Mouse (Mus musculus) liver, postnatal 0 days (tissue): ENCODE data around the gene Methig1. TPM values are rescaled to one million over a fixed set of nuclear protein-coding genes. Genes with fewer than 3 reads are reported as not detected.
A peak's percentile ranks its signal among the peaks of the same experiment; 100 is the strongest.
"Not testable (repeated sequence)": the region's sequence is repeated elsewhere in the genome, so short reads cannot be mapped to it uniquely, and the experiment has no call there.

Experiments
- ATAC-seq: fragments of 200-750 bp; cut with Nextera tagmentation; 2 replicates; pipeline ENCODE4 v1.8.0; 2017; ENCODE audit warnings: mild to moderate bottlenecking, moderate library complexity
- DNase-seq: peaks from one replicate; pipeline ENCODE4 v3.0.0-alpha.2; 2016
- H3K27ac ChIP-seq: fragments of 300-500 bp; sonication (generic); 2 replicates; pipeline ENCODE4 v1.5.1; 2014; ENCODE audit warnings: antibody characterized with exemption, moderate library complexity, mild to moderate bottlenecking, low read depth
- H3K27me3 ChIP-seq: fragments of 300-500 bp; sonication (generic); 2 replicates; pipeline ENCODE4 v1.6.1; 2014; ENCODE audit warnings: low read length, control low read depth, mixed read lengths; ENCODE audit not compliant: insufficient read depth
- H3K36me3 ChIP-seq: fragments of 300-500 bp; sonication (generic); replicated peaks from 2 replicates; pipeline ENCODE4 v1.6.1; 2014; ENCODE audit warnings: mild to moderate bottlenecking, control low read depth, low read length, moderate library complexity, mixed read lengths; ENCODE audit not compliant: insufficient read depth
- H3K4me1 ChIP-seq: fragments of 300-500 bp; sonication (generic); 2 replicates; pipeline ENCODE4 v1.6.1; 2014; ENCODE audit warnings: antibody characterized with exemption, mild to moderate bottlenecking, control low read depth; ENCODE audit not compliant: insufficient read depth
- H3K4me2 ChIP-seq: fragments of 300-500 bp; sonication (generic); 2 replicates; pipeline ENCODE4 v1.6.1; 2014; ENCODE audit warnings: low read depth, mild to moderate bottlenecking, low read length, moderate library complexity, mixed read lengths
- H3K4me3 ChIP-seq: fragments of 300-500 bp; sonication (generic); 2 replicates; pipeline ENCODE4 v1.5.1; 2014; ENCODE audit warnings: low read depth, low read length
- H3K9ac ChIP-seq: fragments of 300-500 bp; sonication (generic); replicated peaks from 2 replicates; pipeline ENCODE4 v1.6.1; 2014; ENCODE audit warnings: mild to moderate bottlenecking, moderate library complexity
- H3K9me3 ChIP-seq: fragments of 300-500 bp; sonication (generic); 2 replicates; pipeline ENCODE4 v1.6.1; 2016; ENCODE audit warnings: mild to moderate bottlenecking, control low read depth, low read length, mixed read lengths
- CTCF ChIP-seq: sonication (generic); IDR thresholded peaks from 2 replicates; pipeline ENCODE4 v1.5.1; 2016; ENCODE audit warnings: antibody characterized with exemption, low read depth
- EP300 ChIP-seq: IDR thresholded peaks from 2 replicates; pipeline ENCODE4 v1.6.1; 2016; ENCODE audit warnings: antibody characterized with exemption, low read depth, mild to moderate bottlenecking
- WGBS: fragments of 180-500 bp; shearing (Covaris S2); extraction: QIAGEN DNeasy Blood & Tissue Kit; methylation state at CpG from one replicate; pipeline ENCODE4 v1.1.7; 2014; ENCODE audit not compliant: insufficient replicate concordance; 5-methylcytosine and 5-hydroxymethylcytosine counted together
- polyA plus RNA-seq: library from polyadenylated mRNA; unstranded; fragments of >200 nt; fragmentation: Nextera tagmentation; extraction: Ambion mirVana; gene quantifications from 2 replicates; pipeline ENCODE4 v1.2.1, GENCODE M21; 2015

Methig1 gene
- polyA plus RNA-seq, 1 experiment from 2014 or later: 0.12 TPM

- Histone ChIP-seq H3K4me1 (peaks cover 4% of the 10 kb centered on the region; the same call in 1 of the 2 replicates), H3K9me3 (no peaks in the 10 kb centered on the region), H3K4me2 (no peak overlapping the region), H3K27ac (no peak overlapping the region), H3K4me3 (no peak overlapping the region), H3K36me3 (no peaks in the 10 kb centered on the region), H3K27me3 (no peaks in the 10 kb centered on the region), H3K9ac (no peak overlapping the region)
- ATAC-seq (no peak), DNase-seq (no peak)
- TF ChIP-seq EP300 (no peak), CTCF (no peak)
- WGBS: 66% methylated on average over 6 of the region's 6 CpGs
These were observed 1.4 kb upstream of the Methig1 start for GRCm38 (mm10) chr15:100351501-100352060.

GRCm38 (mm10) chr15:100353399-100353798 lies 450 bp downstream of the Methig1 start:
- not testable (repeated sequence) for H3K4me2 ChIP-seq, H3K4me1 ChIP-seq, DNase-seq, H3K27ac ChIP-seq, H3K4me3 ChIP-seq, H3K36me3 ChIP-seq, ATAC-seq, H3K9ac ChIP-seq, H3K27me3 ChIP-seq, H3K9me3 ChIP-seq
- 89% methylated on average over 10 of the region's 22 CpGs for WGBS

- 63% methylated on average over 5 of the region's 5 CpGs for WGBS
- Histone ChIP-seq H3K4me1 (peaks cover 4% of the 10 kb centered on the region; the same call in 1 of the 2 replicates), H3K36me3 (no peaks in the 10 kb centered on the region), H3K4me3 (no peak overlapping the region), H3K27ac (no peak overlapping the region), H3K9me3 (no peaks in the 10 kb centered on the region), H3K27me3 (no peaks in the 10 kb centered on the region), H3K9ac (no peak overlapping the region), H3K4me2 (no peak overlapping the region)
- ATAC-seq (no peak), DNase-seq (no peak)
- TF ChIP-seq EP300 (no peak), CTCF (no peak)
These were observed 2.9 kb downstream of the Methig1 start for GRCm38 (mm10) chr15:100355876-100356275.

GRCm38 (mm10) chr15:100364242-100364641 lies 11.3 kb downstream of the Methig1 start, which contains the start of gene Higd1c:
Gene Higd1c (plus strand): TSS chr15:100364542.
- Histone ChIP-seq H3K27me3 (no peaks in the 10 kb centered on the region), H3K36me3 (no peaks in the 10 kb centered on the region), H3K4me2 (no peak within 1 kb of the TSS), H3K4me1 (no peaks in the 10 kb centered on the region), H3K9me3 (peaks cover 5% of the 10 kb centered on the region; the same call in 1 of the 2 replicates), H3K27ac (no peak within 1 kb of the TSS), H3K4me3 (no peak within 1 kb of the TSS), H3K9ac (no peak within 1 kb of the TSS)
- DNase-seq (no peak), ATAC-seq (no peak)
- TF ChIP-seq EP300 (no peak), CTCF (no peak)
- WGBS: 67% methylated on average over 7 of the region's 7 CpGs

- not testable (repeated sequence) for DNase-seq, H3K9ac ChIP-seq, H3K4me1 ChIP-seq, H3K4me2 ChIP-seq, H3K9me3 ChIP-seq, H3K27me3 ChIP-seq, H3K36me3 ChIP-seq, ATAC-seq, H3K4me3 ChIP-seq, H3K27ac ChIP-seq
- WGBS: 76% methylated on average over 9 of the region's 9 CpGs
These were observed 13.0 kb downstream of the Methig1 start for GRCm38 (mm10) chr15:100365967-100366366.

GRCm38 (mm10) chr15:100367119-100367518 lies 14.2 kb downstream of the Methig1 start:
- H3K9me3 ChIP-seq: peaks cover 5% of the 10 kb centered on the region; the same call in 1 of the 2 replicates
- 76% methylated on average over 7 of the region's 7 CpGs for WGBS

GRCm38 (mm10) chr15:100375066-100375465 lies 22.1 kb downstream of the Methig1 start:
- Histone ChIP-seq H3K27me3 (no peaks in the 10 kb centered on the region), H3K9ac (no peak overlapping the region), H3K4me3 (no peak overlapping the region), H3K4me1 (no peaks in the 10 kb centered on the region), H3K9me3 (no peaks in the 10 kb centered on the region), H3K36me3 (no peaks in the 10 kb centered on the region), H3K27ac (no peak overlapping the region), H3K4me2 (no peak overlapping the region)
- TF ChIP-seq EP300 (no peak), CTCF (peak; percentile 70)
- DNase-seq (peak; percentile 64), ATAC-seq (no peak)
- WGBS: 34% methylated on average over 5 of the region's 5 CpGs

More at GRCm38 (mm10) chr15:100367119-100367518, 14.2 kb downstream of the Methig1 start:
- H3K4me3 ChIP-seq: no peak overlapping the region
- H3K9ac ChIP-seq: no peak overlapping the region
- no peaks in the 10 kb centered on the region for H3K4me1 ChIP-seq
- H3K27me3 ChIP-seq: no peaks in the 10 kb centered on the region
- no peaks in the 10 kb centered on the region for H3K36me3 ChIP-seq
- no peak for ATAC-seq
- TF ChIP-seq EP300 (no peak), CTCF (no peak)
- no peak overlapping the region for H3K4me2 ChIP-seq
- H3K27ac ChIP-seq: no peak overlapping the region
- no peak for DNase-seq
